Mouse (Mus musculus) pancreas, adult 10 weeks (tissue): ENCODE measurements around the gene Zfp583. TPM values are rescaled to one million over a fixed set of nuclear protein-coding genes. Genes with fewer than 3 reads are reported as not detected.

ENCODE experiments used
- polyA plus RNA-seq: library from polyadenylated mRNA; stranded (reverse); fragments of 350-450 nt; fragmentation: Illumina TruSeq; extraction: RNeasy Lipid Tissue Mini Kit (QIAGEN cat#74804); gene quantifications from one replicate; pipeline ENCODE4 v1.2.3, GENCODE M21; 2015; ENCODE audit warnings: low read depth, low replicate concordance; ENCODE audit not compliant: insufficient read depth

Gene Zfp583
- 0.31 TPM for polyA plus RNA-seq

DNA sequence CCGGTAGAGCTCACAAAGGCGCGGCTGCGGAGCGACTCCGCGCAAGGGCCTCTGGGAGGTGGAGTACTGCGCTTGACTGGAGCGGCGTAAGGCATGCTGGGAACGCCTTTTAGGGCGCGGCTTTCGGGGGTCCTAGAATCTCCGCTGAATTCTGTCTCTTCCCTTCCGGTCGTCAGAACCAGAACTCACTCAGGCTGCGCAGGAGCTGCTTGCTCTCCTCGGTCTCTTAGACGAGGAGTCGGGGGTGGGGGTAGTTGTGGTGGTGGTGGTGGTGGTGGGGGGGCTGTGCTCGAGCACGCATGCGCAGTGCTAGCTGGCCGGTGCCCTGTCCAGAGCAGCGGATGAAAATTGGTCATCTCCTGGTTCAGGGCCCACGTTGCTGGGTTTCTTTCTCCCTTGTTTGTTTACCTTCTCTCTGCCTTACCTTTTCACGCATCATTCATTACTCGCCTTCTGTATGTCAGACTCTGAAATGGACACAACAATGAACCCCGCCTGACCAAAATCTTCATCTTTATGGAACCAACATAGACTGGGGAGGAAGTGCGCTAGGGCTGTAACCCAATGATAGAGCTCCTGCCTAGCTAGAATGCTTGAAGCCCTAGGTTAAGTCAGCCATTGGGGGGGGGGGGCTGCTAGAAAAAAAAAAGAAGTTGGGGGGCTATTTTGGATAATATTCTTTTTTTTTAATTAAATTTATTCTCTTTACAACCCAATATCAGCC lies at the start of gene Zfp583:
Gene Zfp583 (minus strand): TSS at position 53 of the 724 bp plus-strand sequence.

DNA sequence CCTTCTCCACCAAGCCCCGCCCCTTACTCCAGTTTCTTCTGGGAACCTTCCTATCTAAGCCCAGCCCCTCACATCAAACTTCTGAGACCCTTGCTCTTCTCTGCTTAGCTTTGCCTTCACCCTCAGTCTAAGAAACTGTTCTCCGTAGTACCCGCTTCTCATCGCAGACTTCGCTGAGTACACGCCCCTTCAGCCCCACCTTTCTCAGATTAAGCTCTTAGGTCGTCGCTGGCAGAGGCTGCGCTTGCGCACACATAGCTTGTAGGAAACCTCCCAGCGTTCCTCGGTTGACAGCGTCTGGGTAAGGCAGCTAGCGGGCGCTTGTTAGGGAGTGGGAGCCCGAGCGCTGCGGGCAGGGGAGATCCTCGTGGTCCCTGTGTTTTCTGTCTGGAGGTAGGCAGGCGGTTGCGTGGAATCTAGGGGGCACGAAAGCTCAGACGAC lies 32.0 kb upstream of the Zfp583 start, which contains the start of gene Zfp78:
Gene Zfp78 (plus strand): TSS at position 234 of the 442 bp plus-strand sequence.

DNA sequence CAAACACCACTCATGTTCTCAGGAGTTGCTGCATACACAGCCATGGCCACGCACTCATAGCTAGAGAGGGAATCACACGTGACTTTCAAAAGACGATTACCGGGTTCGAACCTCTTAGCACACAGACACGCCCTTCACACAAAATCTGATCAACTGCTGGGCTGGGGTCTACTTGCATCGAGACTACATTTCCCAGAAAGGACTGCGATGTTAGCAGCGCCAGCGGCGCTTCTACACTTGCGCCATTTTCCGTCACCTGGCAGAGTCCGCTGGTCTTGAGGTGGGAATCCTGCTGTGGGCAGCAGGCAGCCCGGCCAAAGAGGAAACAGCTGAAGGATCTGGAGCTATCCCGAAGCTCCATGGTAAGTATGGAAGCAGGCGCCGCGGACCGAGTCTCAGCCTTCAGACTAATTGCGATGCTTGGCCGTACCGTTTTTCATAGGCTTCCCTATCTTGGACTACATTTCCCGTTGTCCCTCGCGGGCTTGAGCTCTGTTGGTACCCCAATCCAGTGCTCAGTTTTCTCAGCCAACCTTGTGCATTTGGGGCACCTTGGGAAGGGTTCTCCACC lies 12.5 kb upstream of the Zfp583 start, which contains the start of gene Gm3854:
Gene Gm3854 (plus strand): TSS at position 259 of the 571 bp plus-strand sequence.

DNA sequence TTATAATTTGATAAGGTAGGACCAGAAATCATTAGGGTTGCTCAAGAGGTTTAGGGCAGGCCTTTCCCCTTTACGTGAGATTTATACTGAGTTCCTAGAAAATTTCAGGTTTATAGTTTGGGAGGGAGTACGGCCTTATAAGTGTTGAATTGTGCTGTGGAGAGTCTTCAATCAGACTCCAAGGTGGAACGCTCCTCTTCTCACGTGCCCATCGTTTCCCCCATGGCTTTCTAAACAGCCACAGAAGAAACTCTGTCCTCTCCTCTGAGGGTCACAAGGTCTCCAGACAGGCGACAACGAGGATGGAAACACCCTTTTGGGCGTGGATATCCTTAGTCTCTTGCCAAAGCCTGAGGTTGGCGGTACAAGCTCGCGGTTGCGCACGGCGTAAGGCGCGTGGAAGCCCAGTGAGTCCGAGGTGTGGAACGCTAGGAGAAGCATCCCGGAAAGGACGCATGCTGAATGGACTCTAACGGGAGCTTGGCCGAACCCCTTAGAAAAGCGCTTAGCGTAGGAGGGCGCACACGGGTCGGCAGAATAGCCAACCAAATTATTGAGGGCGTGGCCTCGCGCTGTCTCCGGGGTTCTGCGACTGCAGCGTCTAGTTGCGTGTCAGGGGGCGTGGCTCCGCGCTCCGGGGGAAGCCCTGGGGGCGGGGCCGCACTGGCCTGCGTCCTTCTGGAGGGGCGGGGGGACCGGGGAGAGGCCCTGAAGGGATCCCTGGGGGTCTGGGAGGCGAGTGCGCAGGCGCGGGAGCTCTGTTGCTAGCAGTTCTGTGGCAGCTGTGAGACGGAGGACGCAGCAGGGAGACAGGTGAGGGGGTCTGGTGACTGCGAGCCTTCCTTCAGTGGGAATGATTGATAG lies 45.0 kb downstream of the Zfp583 start, which contains the start of gene Zfp667:
Gene Zfp667 (plus strand): TSS at position 738 of the 864 bp plus-strand sequence.

Other genes starting within 250 kb of the Zfp583 start
- 14.8 TPM for gene Zfp787, start 175.3 kb downstream of the Zfp583 start, polyA plus RNA-seq
- gene Zfp444, start 159.1 kb downstream of the Zfp583 start, polyA plus RNA-seq = 5.9 TPM
- not detected for gene Galp, start 134.2 kb downstream of the Zfp583 start, polyA plus RNA-seq
- not detected for gene Zscan5b, start 109.0 kb downstream of the Zfp583 start, polyA plus RNA-seq
- gene Epp13, start 78.6 kb downstream of the Zfp583 start, polyA plus RNA-seq = not detected
- 2.5 TPM for gene Zfp667, start 44.7 kb downstream of the Zfp583 start, polyA plus RNA-seq
- gene Gm3854, start 12.5 kb upstream of the Zfp583 start, polyA plus RNA-seq = 0.50 TPM
- gene Zfp78, start 32.0 kb upstream of the Zfp583 start, polyA plus RNA-seq = 1.6 TPM
- 2.3 TPM for gene Zfp28, start 52.0 kb upstream of the Zfp583 start, polyA plus RNA-seq
- gene Smim17, start 67.4 kb upstream of the Zfp583 start, polyA plus RNA-seq = not detected
- gene Gm20715, start 79.0 kb upstream of the Zfp583 start, polyA plus RNA-seq = not detected
- not detected for gene Olfr1344, start 107.4 kb upstream of the Zfp583 start, polyA plus RNA-seq
- not detected for gene Olfr1336, start 124.9 kb upstream of the Zfp583 start, polyA plus RNA-seq
- not detected for gene Olfr1346, start 135.8 kb upstream of the Zfp583 start, polyA plus RNA-seq
- not detected for gene Olfr5, start 155.7 kb upstream of the Zfp583 start, polyA plus RNA-seq
- not detected for gene Olfr1347, start 168.5 kb upstream of the Zfp583 start, polyA plus RNA-seq
- gene Olfr1348, start 177.5 kb upstream of the Zfp583 start, polyA plus RNA-seq = not detected
- gene Olfr1349, start 191.7 kb upstream of the Zfp583 start, polyA plus RNA-seq = not detected
- gene Olfr1350, start 233.6 kb upstream of the Zfp583 start, polyA plus RNA-seq = not detected